Mouse (Mus musculus) left cerebral cortex, adult 8-10 months (tissue): Measurements from ENCODE around the gene Rack1. TPM values are rescaled to one million over a fixed set of nuclear protein-coding genes. Genes with fewer than 3 reads are reported as not detected.
A peak's percentile ranks its signal among the peaks of the same experiment; 100 is the strongest.
"Not testable (repeated sequence)": the region's sequence is repeated elsewhere in the genome, so short reads cannot be mapped to it uniquely, and the experiment has no call there.

Experiments used
- DNase-seq, 2 experiments: peaks; one replicate each; pipeline ENCODE4 v3.0.0; 2022; ENCODE audit warnings: low spot score in 2 of 2
- total RNA-seq, 4 experiments: library from RNA; stranded (reverse); gene quantifications; 2 replicates each; pipeline ENCODE4 v1.2.4; 2022

The Rack1 gene
- 100 to 1,000 TPM; 246 to 281 (median 256) TPM for total RNA-seq

DNA sequence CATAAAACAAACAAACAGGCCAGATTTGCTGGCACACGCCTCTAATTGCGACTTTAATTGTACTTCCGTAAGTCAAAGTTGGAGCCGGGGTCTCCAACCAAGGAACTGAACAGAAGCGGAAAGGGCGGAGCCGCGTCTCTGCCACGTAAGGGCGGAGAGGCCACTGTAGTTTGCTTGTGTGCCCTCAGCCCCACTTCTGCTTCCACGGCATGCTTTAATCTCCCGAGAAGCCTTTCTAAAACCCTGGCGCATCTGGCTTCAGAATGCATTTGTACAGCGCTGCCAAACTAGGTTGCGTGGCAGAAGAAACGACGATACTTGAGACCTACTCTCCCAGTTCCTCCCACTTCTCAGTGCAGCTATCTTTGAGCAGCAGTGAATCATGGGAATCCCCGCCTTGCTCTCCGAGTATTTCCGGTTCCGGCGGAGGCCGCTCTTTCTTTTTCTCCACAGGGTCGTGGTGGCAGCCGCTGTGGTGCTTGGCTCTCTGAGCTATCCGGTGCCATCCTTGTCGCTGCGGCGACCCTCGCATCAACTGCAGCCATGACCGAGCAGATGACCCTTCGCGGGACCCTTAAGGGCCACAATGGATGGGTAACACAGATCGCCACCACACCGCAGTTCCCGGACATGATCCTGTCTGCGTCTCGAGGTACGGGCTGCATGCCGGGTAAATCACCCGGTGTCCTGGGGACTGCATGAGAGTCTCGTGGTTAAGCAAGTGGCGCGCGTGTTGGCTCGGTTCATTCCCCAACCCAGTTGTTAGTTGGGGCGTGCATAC is at the start of gene Rack1:
Rack1 (plus strand) TSS at position 412 of the 781 bp plus-strand sequence.
- DNase-seq, result peak; percentile 80 to 87

GRCm38 (mm10) chr11:48750428-48750827 is 49.7 kb upstream of the Rack1 start:
- no peak for DNase-seq

DNA sequence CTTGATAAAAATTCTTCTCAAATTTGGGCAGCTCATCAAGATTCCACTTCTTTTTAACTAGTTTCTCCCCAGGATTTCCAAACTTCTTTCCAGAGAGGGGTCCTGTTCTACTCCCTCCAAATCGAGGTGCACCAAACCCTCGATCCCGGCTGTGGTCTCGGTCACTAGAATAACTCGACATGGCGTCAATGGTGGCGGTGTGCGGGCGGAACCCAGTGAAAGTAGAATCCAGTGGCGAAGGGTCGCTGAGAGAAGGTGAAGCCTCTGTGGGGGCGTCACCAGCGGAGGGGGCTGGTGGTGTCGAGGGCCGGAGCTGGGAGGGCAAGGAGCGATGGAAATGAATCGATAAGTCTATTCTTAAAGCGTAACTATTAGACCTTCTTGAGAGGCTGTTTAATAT is 46.6 kb upstream of the Rack1 start:
- not testable (repeated sequence) for DNase-seq

- DNase-seq, result no peak
Measured at GRCm38 (mm10) chr11:48759021-48759420, 41.1 kb upstream of the Rack1 start.

DNA sequence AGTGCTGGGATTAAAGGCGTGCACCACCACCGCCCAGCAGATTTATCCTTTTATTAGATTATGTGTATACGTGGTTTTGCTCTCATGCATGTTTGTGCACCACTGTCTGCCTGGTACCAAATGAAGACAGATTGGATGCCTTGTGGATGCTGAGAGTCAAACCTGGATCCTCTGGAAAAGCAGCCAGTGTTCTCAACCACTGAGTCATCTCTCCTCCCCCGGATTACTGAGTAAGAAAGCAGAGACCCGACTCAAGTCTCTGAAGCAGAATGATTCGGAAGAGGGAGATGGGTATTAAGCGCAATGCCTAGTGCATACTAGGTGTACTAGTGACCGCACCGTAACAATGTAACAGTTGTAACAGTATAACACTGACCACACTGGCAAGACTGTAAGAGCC is 36.0 kb upstream of the Rack1 start:
- no peak for DNase-seq

DNA sequence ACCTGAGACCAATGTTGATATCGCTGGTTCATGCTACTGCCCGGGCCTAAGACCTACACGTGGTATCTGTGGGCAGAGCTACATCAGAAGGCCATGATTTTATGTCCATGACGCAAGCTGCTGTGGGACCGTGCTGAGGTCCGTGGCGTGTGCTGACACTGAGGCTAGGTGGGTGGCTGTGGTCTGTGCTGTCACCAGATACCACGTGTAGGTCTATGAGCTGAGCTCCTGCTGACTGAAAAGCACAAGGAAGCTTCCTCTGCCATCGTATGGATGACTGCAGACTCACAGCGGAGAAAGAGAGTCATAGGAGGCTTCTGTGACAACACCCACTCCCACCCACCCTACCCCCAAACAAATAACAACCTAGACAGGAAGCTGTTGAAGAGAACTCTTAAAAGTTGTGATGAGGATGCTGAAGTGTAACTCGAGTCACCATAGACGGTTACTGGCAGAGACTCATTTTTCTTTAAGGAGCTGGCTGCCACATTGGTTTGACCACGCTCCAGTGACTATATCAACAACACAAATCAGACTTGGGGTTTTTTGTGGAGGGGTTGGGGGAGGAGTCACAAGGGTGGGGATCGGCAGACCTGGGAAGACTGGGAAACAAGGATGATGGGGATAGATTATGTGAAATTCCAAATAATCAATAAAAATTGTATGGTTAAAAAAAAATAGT is 32.8 kb upstream of the Rack1 start:
- DNase-seq, result no peak

DNA sequence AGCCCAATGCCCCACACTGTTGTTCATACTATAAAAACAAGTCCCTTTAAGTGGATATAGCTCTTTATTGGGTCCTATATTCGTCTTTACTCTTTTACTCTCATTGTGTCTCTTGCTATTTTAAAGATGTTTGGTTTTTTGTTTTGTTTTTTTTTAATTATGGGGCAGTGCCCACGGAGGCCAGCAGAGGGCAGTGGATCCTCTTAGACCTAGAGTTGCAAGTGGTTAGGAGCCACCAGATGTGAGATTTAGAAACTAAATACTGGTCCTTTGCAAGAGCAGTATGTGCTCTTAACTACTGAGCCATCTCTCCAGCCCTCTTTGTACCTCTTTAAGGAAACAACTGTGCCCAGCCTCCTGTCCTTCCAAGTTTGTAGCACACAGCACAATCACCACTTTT is 28.4 kb upstream of the Rack1 start:
- DNase-seq, result no peak

DNA sequence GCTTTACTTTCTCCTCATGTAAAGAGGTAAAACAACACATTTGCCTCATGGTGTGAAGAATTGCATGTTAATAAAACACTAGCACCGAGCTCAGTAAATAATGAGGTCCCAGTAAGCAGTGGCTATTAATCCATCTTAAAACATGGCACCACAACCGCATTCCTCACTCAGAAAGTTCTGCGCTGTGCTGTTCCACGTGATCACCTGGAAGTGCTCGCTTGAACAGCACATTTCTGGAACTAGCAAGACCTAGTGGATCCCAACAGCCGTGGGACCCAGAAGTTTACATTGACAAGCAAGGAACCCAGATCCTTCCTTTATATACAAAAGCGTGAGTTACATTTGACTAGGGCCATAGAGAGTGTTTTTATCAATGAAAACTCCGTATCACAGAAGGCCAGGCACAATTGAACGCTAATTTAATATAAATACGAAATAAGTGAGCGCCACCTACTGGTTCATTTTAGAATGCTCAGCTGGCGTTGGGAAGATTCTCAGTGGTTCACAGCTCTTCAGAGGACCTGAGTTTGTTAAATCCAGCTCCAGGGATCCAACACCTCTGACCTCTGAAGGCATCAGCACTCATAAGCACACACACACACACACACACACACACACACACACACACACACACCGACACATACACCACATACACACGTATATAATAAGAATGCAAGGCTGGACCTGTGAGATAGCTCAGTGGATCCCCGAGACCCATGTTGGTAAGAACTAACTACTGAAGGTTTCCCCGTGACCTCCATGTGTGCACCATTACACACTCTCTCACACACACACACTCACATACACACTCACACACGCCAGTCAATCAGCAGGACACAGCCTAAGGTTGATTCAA is 25.5 kb upstream of the Rack1 start:
- no peak for DNase-seq

DNA sequence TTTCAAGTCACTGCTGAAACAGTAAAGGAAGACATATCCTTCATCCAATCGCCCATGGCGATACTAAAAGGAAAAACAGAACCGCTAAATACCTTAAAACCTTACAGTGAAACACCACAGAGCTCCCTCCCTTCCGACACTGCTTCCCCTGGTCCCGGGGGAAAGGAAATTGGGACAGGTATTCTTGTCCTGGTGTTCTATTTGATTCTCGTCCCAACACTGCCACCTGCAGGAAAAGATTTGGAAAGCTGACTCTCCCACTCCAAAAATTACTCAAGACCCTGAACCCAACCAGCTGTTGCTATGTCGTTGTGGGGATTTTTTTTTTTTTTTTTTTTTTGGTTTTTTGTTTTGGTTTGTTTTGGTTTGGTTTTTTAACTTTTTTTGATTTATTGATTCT is 24.6 kb upstream of the Rack1 start:
- no peak for DNase-seq

- no peak for DNase-seq
Measured at GRCm38 (mm10) chr11:48776664-48777063, 23.5 kb upstream of the Rack1 start.

DNA sequence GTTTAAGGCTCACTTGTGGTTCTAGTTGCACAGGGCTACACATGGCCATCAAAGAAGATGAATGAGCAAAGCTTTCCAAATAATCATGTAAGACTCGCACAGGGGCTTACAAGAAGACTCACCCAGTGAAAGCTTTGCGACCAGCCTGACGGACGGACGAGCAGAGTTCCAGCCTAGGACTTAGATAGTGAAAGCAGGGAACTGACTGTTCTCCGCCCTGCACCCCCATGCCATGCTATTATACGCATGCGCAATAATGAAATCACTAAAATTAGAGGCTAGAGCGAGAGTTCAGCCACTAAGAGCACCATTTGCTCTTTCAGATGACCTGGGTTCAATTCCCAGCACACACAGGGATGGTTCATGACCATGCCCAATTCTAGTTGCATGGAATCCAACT is 22.8 kb upstream of the Rack1 start:
- DNase-seq, result no peak

DNA sequence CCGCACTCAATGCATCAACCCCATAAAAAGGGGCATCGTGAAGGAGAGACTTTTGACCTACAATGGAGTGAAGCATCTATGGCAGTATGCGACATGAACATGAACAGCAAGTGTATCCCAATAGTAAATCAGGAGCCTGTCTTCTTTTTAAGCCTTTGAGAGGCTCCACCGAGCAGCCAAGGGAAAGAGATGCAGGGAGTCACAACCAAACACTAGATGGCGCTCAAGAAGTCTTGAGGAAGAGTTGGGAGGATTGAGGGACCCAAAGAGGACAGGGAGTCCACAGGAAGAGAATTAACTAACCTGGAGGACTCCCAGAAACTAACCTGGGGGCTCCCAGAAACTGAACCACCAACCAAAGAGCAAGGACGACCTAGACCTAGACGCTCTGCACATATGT is 20.7 kb upstream of the Rack1 start:
- DNase-seq, result no peak

DNA sequence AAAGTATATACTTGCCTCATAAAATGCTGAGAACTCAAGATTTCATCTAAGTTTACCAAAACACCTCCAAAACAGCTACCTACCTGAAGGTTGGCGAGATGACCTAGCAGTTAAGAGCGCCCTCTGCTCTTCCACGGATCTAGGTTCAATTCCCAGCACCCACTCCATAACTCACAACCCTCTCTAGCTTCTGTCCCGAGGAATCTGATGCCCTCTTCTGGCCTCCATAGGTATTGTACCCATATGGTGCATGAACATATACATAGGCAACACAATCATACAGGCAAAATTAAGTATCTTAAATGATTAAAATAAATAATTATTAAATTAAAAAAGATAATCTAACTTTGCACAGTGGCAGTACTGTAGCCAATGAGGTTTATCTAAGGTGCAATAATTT is 17.9 kb upstream of the Rack1 start:
- DNase-seq, result no peak

- DNase-seq, result no peak
Measured at GRCm38 (mm10) chr11:48787455-48788211, 12.5 kb upstream of the Rack1 start.

GRCm38 (mm10) chr11:48788311-48789089 is 11.6 kb upstream of the Rack1 start:
- DNase-seq, result no peak

DNA sequence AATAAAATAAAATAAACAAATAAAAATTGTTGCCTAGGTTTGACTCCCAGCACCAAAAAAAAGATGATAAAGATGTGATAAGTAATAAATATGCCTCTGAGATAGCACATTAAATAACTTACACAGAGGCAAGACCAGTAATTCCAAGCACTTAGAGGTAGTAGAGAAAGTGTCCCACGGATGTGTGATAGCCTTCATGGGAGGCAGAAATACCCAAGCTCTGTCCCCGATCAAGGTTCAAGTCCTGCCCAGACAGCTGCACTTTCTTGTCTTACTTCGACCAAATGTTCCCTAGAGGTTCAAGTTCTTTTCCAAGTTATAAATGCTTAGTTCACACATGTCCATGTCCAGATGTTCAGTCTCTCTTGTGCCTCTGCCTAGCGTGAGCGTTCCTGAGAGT is 10.9 kb upstream of the Rack1 start:
- DNase-seq, result no peak

DNA sequence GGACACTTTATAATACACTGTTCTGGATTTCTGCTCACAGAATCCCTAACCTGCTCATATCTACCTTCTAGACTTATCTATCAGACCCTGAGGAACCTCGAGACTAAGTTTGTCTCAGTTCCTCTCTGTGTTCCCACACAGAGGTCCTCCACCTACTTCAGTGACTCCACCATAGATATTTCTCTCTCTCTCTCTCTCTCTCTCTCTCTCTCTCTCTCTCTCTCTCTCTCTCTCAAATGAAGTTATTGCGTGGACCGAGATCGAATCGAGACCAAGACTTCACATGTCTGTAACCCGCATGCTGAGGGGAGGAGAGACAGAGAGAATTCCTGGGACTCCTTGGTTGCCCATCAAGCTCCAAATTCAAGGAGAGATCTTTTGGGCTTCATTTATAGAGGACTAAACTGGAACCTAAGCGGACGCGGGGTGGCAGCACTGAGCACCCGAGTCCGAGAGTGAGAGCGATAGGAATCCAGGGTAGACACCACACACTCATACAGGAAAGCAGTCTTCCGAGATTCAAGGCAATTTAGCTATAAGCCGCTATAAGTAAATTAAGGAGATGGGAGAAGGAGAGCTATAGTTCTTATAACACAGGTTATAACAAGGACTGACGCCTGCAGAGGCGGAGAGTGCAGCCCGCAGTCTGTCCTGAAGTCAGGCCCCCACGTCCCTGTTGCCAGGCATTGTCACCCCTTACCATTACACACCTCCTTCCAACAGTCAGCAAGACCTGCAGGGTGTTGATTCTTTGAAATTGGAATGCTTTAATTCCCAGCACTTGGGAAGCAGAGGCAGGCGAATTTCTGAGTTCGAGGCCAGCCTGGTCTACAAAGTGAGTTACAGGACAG is 9.9 kb upstream of the Rack1 start:
- DNase-seq, result peak; percentile 63 to 87

DNA sequence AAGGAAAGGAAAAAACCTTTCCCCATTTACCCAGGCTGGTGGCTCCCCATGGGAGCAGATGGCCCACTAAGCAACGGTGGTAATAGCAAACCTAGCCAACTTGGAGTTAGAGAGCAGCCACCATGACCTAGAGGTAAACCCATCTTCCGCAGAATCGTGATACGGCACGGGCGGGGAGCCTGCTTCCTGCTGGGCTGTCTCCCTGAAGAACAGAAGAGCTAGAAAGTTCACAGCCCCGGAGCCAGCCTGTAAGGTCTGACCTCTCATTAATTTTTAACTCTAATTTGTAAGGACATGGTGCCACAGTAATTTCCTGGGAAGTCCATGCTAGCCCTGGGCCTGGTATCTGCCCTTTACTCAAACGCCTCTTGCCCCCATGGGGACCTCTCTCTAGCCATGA is 9.2 kb upstream of the Rack1 start:
- no peak for DNase-seq

DNA sequence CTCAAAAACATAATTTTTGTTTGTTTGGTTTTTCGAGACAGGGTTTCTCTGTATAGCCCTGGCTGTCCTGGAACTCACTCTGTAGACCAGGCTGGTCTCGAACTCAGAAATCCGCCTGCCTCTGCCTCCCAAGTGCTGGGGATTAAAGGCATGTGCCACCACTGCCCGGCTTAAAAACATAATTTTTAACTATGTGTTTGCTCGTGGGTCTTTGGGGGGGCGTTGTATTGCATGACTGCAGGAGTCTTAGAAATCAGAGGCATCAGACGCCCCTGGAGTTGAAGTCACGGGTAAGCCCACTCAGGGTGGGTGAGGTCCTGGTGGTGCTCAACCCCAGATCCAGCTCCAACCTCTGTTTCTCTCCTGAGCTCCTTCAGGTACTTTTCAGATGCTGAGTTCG is 8.2 kb upstream of the Rack1 start:
- not testable (repeated sequence) for DNase-seq

GRCm38 (mm10) chr11:48793184-48793583 is 6.9 kb upstream of the Rack1 start:
- DNase-seq, result no peak
